Mouse (Mus musculus) bone marrow, adult 2 months (tissue): ENCODE data around the gene Hsf5. TPM values are rescaled to one million over a fixed set of nuclear protein-coding genes. Genes with fewer than 3 reads are reported as not detected.

Experiments
- H3K27ac ChIP-seq: fragments of 200-500 bp; 2 replicates; pipeline ENCODE4 v1.5.1; 2012; ENCODE audit warnings: low read depth, mild to moderate bottlenecking, control low read depth, inconsistent platforms, low read length; ENCODE audit not compliant: control insufficient read depth, poor library complexity, insufficient read depth
- H3K4me1 ChIP-seq: fragments of 200-500 bp; 2 replicates; pipeline ENCODE4 v1.6.1; 2011; ENCODE audit warnings: low read length; ENCODE audit not compliant: control insufficient read depth, insufficient read depth
- H3K4me3 ChIP-seq: fragments of 200-500 bp; replicated peaks from 2 replicates; pipeline ENCODE3; 2011; ENCODE audit warnings: mild to moderate bottlenecking, low read depth, low read length, control low read depth; ENCODE audit not compliant: control insufficient read depth
- CTCF ChIP-seq: fragments of 200-500 bp; IDR thresholded peaks from 2 replicates; pipeline ENCODE4 v1.5.1; 2011; ENCODE audit warnings: low read length, control low read depth; ENCODE audit not compliant: control insufficient read depth, insufficient read depth
- POLR2A ChIP-seq: fragments of 200-500 bp; IDR thresholded peaks from 2 replicates; pipeline ENCODE4 v1.6.1; 2011; ENCODE audit warnings: low read depth, mild to moderate bottlenecking, control low read depth, low read length, borderline replicate concordance; ENCODE audit not compliant: control insufficient read depth
- WGBS: fragments of 180-500 bp; shearing (Covaris S2); methylation state at CpG from one replicate; pipeline ENCODE4 v1.1.7; 2018; 5-methylcytosine and 5-hydroxymethylcytosine counted together
- polyA plus RNA-seq: library from polyadenylated mRNA; stranded (reverse); fragments of >200 nt; gene quantifications from 2 replicates; pipeline ENCODE4 v1.2.4, GENCODE M21; 2011; ENCODE audit warnings: low replicate concordance; ENCODE audit not compliant: missing spikeins, insufficient read depth, insufficient read length

The Hsf5 gene
- polyA plus RNA-seq, 1 experiment: not detected

GRCm38 (mm10) chr11:87701108-87701507 lies 84.1 kb downstream of the Hsf5 start:
- H3K4me1 ChIP-seq: no peaks in the 10 kb centered on the region; the same call in 1 of the 2 replicates
- WGBS: 77% methylated on average over 6 of the region's 6 CpGs
- TF ChIP-seq POLR2A: no peak
- no peak for TF ChIP-seq CTCF
- H3K27ac ChIP-seq: no peak overlapping the region
- H3K4me3 ChIP-seq: no peak overlapping the region

- 36% methylated on average over 14 of the region's 14 CpGs for WGBS
- H3K27ac ChIP-seq: no peak overlapping the region
- no peaks in the 10 kb centered on the region; the same call in 1 of the 2 replicates for H3K4me1 ChIP-seq
- no peak overlapping the region for H3K4me3 ChIP-seq
- TF ChIP-seq POLR2A (no peak), CTCF (no peak)
Observed at GRCm38 (mm10) chr11:87701877-87702620, 85.1 kb downstream of the Hsf5 start.

- no peaks in the 10 kb centered on the region; the same call in 1 of the 2 replicates for H3K4me1 ChIP-seq
- TF ChIP-seq CTCF (no peak), POLR2A (no peak)
- 75% methylated on average over 5 of the region's 5 CpGs for WGBS
- H3K27ac ChIP-seq: no peak overlapping the region
- H3K4me3 ChIP-seq: no peak overlapping the region
Observed at GRCm38 (mm10) chr11:87703654-87704053, 86.7 kb downstream of the Hsf5 start.

GRCm38 (mm10) chr11:87704289-87704688 lies 87.3 kb downstream of the Hsf5 start:
- H3K4me1 ChIP-seq: no peaks in the 10 kb centered on the region; the same call in 1 of the 2 replicates
- WGBS: 88% methylated on average over 9 of the region's 9 CpGs
- H3K27ac ChIP-seq: no peak overlapping the region
- H3K4me3 ChIP-seq: no peak overlapping the region
- TF ChIP-seq CTCF (no peak), POLR2A (no peak)

GRCm38 (mm10) chr11:87707570-87707969 lies 90.6 kb downstream of the Hsf5 start:
- H3K27ac ChIP-seq: no peak overlapping the region
- H3K4me3 ChIP-seq: no peak overlapping the region
- TF ChIP-seq POLR2A (no peak), CTCF (no peak)
- no peaks in the 10 kb centered on the region; the same call in 1 of the 2 replicates for H3K4me1 ChIP-seq
- WGBS: 70% methylated on average over 8 of the region's 8 CpGs

GRCm38 (mm10) chr11:87708979-87709378 lies 92.0 kb downstream of the Hsf5 start:
- TF ChIP-seq CTCF (no peak), POLR2A (no peak)
- Histone ChIP-seq H3K27ac (no peak overlapping the region), H3K4me3 (no peak overlapping the region), H3K4me1 (no peaks in the 10 kb centered on the region; the same call in 1 of the 2 replicates)
- 87% methylated on average over 5 of the region's 5 CpGs for WGBS

Other genes with a start within 250 kb of the Hsf5 start
- gene Rad51c, start 212.2 kb upstream of the Hsf5 start, polyA plus RNA-seq: 9.6 and 11.6 TPM in 2 replicates
- gene Tex14, start 212.1 kb upstream of the Hsf5 start, polyA plus RNA-seq: 1.5 TPM in 1 of 2 replicates, not detected in the other
- not detected in 2 replicates for gene Gm11492, start 50.5 kb upstream of the Hsf5 start, polyA plus RNA-seq
- 17.5 and 35.6 TPM in 2 replicates for gene Sept4, start 48.3 kb upstream of the Hsf5 start, polyA plus RNA-seq
- 8.7 and 9.0 TPM in 2 replicates for gene Mtmr4, start 25.0 kb upstream of the Hsf5 start, polyA plus RNA-seq
- gene Rnf43, start 45.6 kb downstream of the Hsf5 start, polyA plus RNA-seq: 0.97 and 3.9 TPM in 2 replicates
- 38.9 and 127 TPM in 2 replicates for gene Supt4a, start 120.4 kb downstream of the Hsf5 start, polyA plus RNA-seq
- gene Tspoap1, start 143.4 kb downstream of the Hsf5 start, polyA plus RNA-seq: 18.0 and 50.9 TPM in 2 replicates
- gene Mpo, start 176.4 kb downstream of the Hsf5 start, polyA plus RNA-seq: 330 and 630 TPM in 2 replicates
- gene Lpo, start 211.1 kb downstream of the Hsf5 start, polyA plus RNA-seq: not detected in 2 replicates
- gene Mks1, start 236.1 kb downstream of the Hsf5 start, polyA plus RNA-seq: 3.9 and 10.2 TPM in 2 replicates